Mouse (Mus musculus): ENCODE measurements around the gene Agbl4. TPM values are rescaled to one million over a fixed set of nuclear protein-coding genes. Genes with fewer than 3 reads are reported as not detected.

Gene Agbl4
- polyA plus RNA-seq, 1 experiment from 2014 or later, result 0.13 TPM

- Histone ChIP-seq H3K27me3 (replicated peaks) (no peaks in the 10 kb centered on the region), H3K36me3 (no peaks in the 10 kb centered on the region), H3K27ac (no peak overlapping the region), H3K4me3 (replicated peaks) (no peak overlapping the region), H3K9ac (no peak overlapping the region), H3K4me2 (no peak overlapping the region), H3K9me3 (no peaks in the 10 kb centered on the region), H3K4me1 (no peaks in the 10 kb centered on the region)
- no peak for ATAC-seq (ENCODE audit: insufficient read depth, low FRiP score, low read depth)
- WGBS, result 90% methylated on average over 5 of the region's 5 CpGs
Measured at GRCm38 (mm10) chr4:111455621-111456020, 1058.2 kb downstream of the Agbl4 start.

GRCm38 (mm10) chr4:111457568-111457967 is 1060.1 kb downstream of the Agbl4 start:
- no peak overlapping the region for H3K9ac ChIP-seq
- no peak overlapping the region for H3K27ac ChIP-seq
- 88% methylated on average over 5 of the region's 5 CpGs for WGBS
- no peaks in the 10 kb centered on the region for H3K36me3 ChIP-seq
- H3K9me3 ChIP-seq, result no peaks in the 10 kb centered on the region
- H3K27me3 ChIP-seq (replicated peaks), result no peaks in the 10 kb centered on the region
- no peak overlapping the region for H3K4me3 ChIP-seq (replicated peaks)
- H3K4me1 ChIP-seq, result no peaks in the 10 kb centered on the region
- H3K4me2 ChIP-seq, result no peak overlapping the region
- no peak for ATAC-seq (ENCODE audit: insufficient read depth, low FRiP score, low read depth)

- Histone ChIP-seq H3K4me2 (no peak overlapping the region), H3K27me3 (replicated peaks) (no peaks in the 10 kb centered on the region), H3K9me3 (no peaks in the 10 kb centered on the region), H3K27ac (peak overlapping the region; percentile 26; the same call in 1 of the 2 replicates), H3K9ac (no peak overlapping the region), H3K36me3 (no peaks in the 10 kb centered on the region), H3K4me1 (no peaks in the 10 kb centered on the region; the same call in 1 of the 2 replicates), H3K4me3 (replicated peaks) (no peak overlapping the region)
- peak; percentile 56; the same call in 1 of the 2 replicates for ATAC-seq (ENCODE audit: insufficient read depth, low FRiP score, low read depth)
- 54% methylated on average over 2 of the region's 2 CpGs for WGBS
Measured at GRCm38 (mm10) chr4:111467293-111467773, 1069.9 kb downstream of the Agbl4 start.

GRCm38 (mm10) chr4:111467796-111468195 is 1070.3 kb downstream of the Agbl4 start:
- Histone ChIP-seq H3K36me3 (no peaks in the 10 kb centered on the region), H3K4me2 (no peak overlapping the region), H3K27me3 (replicated peaks) (no peaks in the 10 kb centered on the region), H3K27ac (peak overlapping the region; percentile 2; the same call in 1 of the 2 replicates), H3K9me3 (no peaks in the 10 kb centered on the region), H3K9ac (no peak overlapping the region), H3K4me3 (replicated peaks) (no peak overlapping the region), H3K4me1 (no peaks in the 10 kb centered on the region; the same call in 1 of the 2 replicates)
- ATAC-seq (ENCODE audit: insufficient read depth, low FRiP score, low read depth), result no peak
- WGBS, result 77% methylated on average over 4 of the region's 4 CpGs

- Histone ChIP-seq H3K27me3 (replicated peaks) (no peaks in the 10 kb centered on the region), H3K27ac (no peak overlapping the region), H3K4me1 (no peaks in the 10 kb centered on the region; the same call in 1 of the 2 replicates), H3K4me2 (no peak overlapping the region), H3K36me3 (no peaks in the 10 kb centered on the region), H3K9me3 (no peaks in the 10 kb centered on the region), H3K4me3 (replicated peaks) (no peak overlapping the region), H3K9ac (no peak overlapping the region)
- ATAC-seq (ENCODE audit: insufficient read depth, low FRiP score, low read depth), result no peak
- 63% methylated on average over 2 of the region's 2 CpGs for WGBS
Measured at GRCm38 (mm10) chr4:111469847-111470246, 1072.4 kb downstream of the Agbl4 start.

- H3K27ac ChIP-seq, result no peak overlapping the region
- H3K9ac ChIP-seq, result no peak overlapping the region
- 64% methylated on average over 3 of the region's 3 CpGs for WGBS
- H3K4me2 ChIP-seq, result no peak overlapping the region
- no peaks in the 10 kb centered on the region for H3K36me3 ChIP-seq
- H3K9me3 ChIP-seq, result no peaks in the 10 kb centered on the region
- ATAC-seq (ENCODE audit: insufficient read depth, low FRiP score, low read depth), result no peak
- H3K27me3 ChIP-seq (replicated peaks), result no peaks in the 10 kb centered on the region
- no peak overlapping the region for H3K4me3 ChIP-seq (replicated peaks)
- H3K4me1 ChIP-seq, result no peaks in the 10 kb centered on the region; the same call in 1 of the 2 replicates
Measured at GRCm38 (mm10) chr4:111471726-111472125, 1074.3 kb downstream of the Agbl4 start.

- no peaks in the 10 kb centered on the region; the same call in 1 of the 2 replicates for H3K4me1 ChIP-seq
- ATAC-seq (ENCODE audit: insufficient read depth, low FRiP score, low read depth), result no peak
- H3K9ac ChIP-seq, result no peak overlapping the region
- WGBS, result 72% methylated on average over 3 of the region's 3 CpGs
- no peak overlapping the region for H3K27ac ChIP-seq
- no peaks in the 10 kb centered on the region for H3K27me3 ChIP-seq (replicated peaks)
- no peaks in the 10 kb centered on the region for H3K36me3 ChIP-seq
- no peaks in the 10 kb centered on the region for H3K9me3 ChIP-seq
- H3K4me3 ChIP-seq (replicated peaks), result no peak overlapping the region
- no peak overlapping the region for H3K4me2 ChIP-seq
Measured at GRCm38 (mm10) chr4:111472511-111472910, 1075.0 kb downstream of the Agbl4 start.

GRCm38 (mm10) chr4:111473014-111473413 is 1075.6 kb downstream of the Agbl4 start:
- no peaks in the 10 kb centered on the region for H3K27me3 ChIP-seq (replicated peaks)
- no peak overlapping the region for H3K4me2 ChIP-seq
- no peaks in the 10 kb centered on the region for H3K36me3 ChIP-seq
- no peaks in the 10 kb centered on the region for H3K9me3 ChIP-seq
- no peak overlapping the region for H3K27ac ChIP-seq
- H3K4me1 ChIP-seq, result no peaks in the 10 kb centered on the region; the same call in 1 of the 2 replicates
- ATAC-seq (ENCODE audit: insufficient read depth, low FRiP score, low read depth), result no peak
- H3K4me3 ChIP-seq (replicated peaks), result no peak overlapping the region
- no peak overlapping the region for H3K9ac ChIP-seq
- WGBS, result 49% methylated on average over 1 of the region's 1 CpGs

GRCm38 (mm10) chr4:111475374-111475971 is 1078.0 kb downstream of the Agbl4 start:
- ATAC-seq (ENCODE audit: insufficient read depth, low FRiP score, low read depth), result no peak
- H3K27ac ChIP-seq, result no peak overlapping the region
- H3K9ac ChIP-seq, result no peak overlapping the region
- no peak overlapping the region for H3K4me3 ChIP-seq (replicated peaks)
- H3K27me3 ChIP-seq (replicated peaks), result no peaks in the 10 kb centered on the region
- 64% methylated on average over 10 of the region's 10 CpGs for whole genome bisulfite sequencing
- H3K4me2 ChIP-seq, result no peak overlapping the region
- no peaks in the 10 kb centered on the region for H3K36me3 ChIP-seq
- no peaks in the 10 kb centered on the region for H3K9me3 ChIP-seq
- H3K4me1 ChIP-seq, result no peaks in the 10 kb centered on the region

GRCm38 (mm10) chr4:111477507-111477906 is 1080.0 kb downstream of the Agbl4 start:
- Histone ChIP-seq H3K4me2 (no peak overlapping the region), H3K36me3 (no peaks in the 10 kb centered on the region), H3K9ac (no peak overlapping the region), H3K9me3 (no peaks in the 10 kb centered on the region), H3K4me1 (no peaks in the 10 kb centered on the region), H3K4me3 (replicated peaks) (no peak overlapping the region), H3K27ac (no peak overlapping the region), H3K27me3 (replicated peaks) (no peaks in the 10 kb centered on the region)
- ATAC-seq (ENCODE audit: insufficient read depth, low FRiP score, low read depth), result no peak
- 52% methylated on average over 4 of the region's 4 CpGs for WGBS

- no peaks in the 10 kb centered on the region for H3K9me3 ChIP-seq
- H3K4me1 ChIP-seq, result 0 out of 2 replicates have a peak, but pooled peaks cover 3% of the 10 kb centered on the region
- no peak; the same call in 1 of the 2 replicates for ATAC-seq (ENCODE audit: insufficient read depth, low FRiP score, low read depth)
- H3K9ac ChIP-seq, result no peak overlapping the region
- WGBS, result 74% methylated on average over 5 of the region's 5 CpGs
- H3K4me2 ChIP-seq, result no peak overlapping the region
- H3K27ac ChIP-seq, result no peak overlapping the region
- no peaks in the 10 kb centered on the region for H3K27me3 ChIP-seq (replicated peaks)
- no peaks in the 10 kb centered on the region for H3K36me3 ChIP-seq
- H3K4me3 ChIP-seq (replicated peaks), result no peak overlapping the region
Measured at GRCm38 (mm10) chr4:111483499-111483898, 1086.0 kb downstream of the Agbl4 start.

- Histone ChIP-seq H3K4me2 (no peak overlapping the region), H3K36me3 (no peaks in the 10 kb centered on the region), H3K4me3 (replicated peaks) (no peak overlapping the region), H3K27me3 (replicated peaks) (no peaks in the 10 kb centered on the region), H3K27ac (no peak overlapping the region), H3K4me1 (0 out of 2 replicates have a peak, but pooled peaks cover 3% of the 10 kb centered on the region), H3K9me3 (no peaks in the 10 kb centered on the region), H3K9ac (no peak overlapping the region)
- 59% methylated on average over 5 of the region's 5 CpGs for WGBS
- 0 out of 2 replicates have a peak, but pooled peaks have one; percentile 40 for ATAC-seq (ENCODE audit: insufficient read depth, low FRiP score, low read depth)
Measured at GRCm38 (mm10) chr4:111485189-111485588, 1087.7 kb downstream of the Agbl4 start.
